Mouse (Mus musculus): ENCODE data around the gene Tmem102.

Gene Tmem102

DNA sequence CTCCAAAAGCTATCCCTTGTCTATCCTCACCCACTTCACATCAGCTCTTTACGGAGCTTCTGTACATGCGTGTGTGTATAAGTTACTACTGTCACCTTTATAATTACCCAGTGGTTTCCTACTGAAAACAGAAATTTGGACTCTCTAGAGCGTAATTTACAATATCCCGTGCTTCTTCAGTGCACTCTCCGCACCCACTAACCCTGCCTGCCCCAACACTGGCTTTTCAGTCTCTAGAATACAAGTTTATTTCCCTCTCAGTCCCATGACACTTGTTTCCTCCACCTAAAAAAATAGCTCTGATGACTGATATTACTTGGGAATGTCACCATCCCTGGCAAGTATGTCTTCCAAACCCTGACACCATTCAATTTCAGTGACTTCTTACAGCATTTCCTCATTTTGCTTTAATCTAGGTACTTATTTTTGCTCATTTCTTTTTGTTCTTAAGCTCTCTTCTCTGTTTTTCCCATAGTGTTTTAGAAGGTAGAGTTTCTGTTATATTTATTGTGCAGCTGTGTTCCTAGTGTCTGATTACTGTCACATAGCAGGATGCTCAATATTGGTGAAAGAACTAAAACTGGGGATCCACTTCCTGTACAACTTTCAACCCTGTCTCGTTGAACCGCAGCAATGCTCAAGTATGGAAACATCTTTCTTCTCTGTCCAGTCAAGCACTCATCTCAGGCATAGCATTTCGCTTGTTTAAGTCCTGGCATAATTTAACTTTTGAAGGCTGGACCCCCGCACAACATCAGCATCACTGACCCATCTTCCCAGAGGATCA lies 47.9 kb downstream of the Tmem102 start:
- no peak for DNase-seq (ENCODE audit: low read depth)

- peak; percentile 59 for DNase-seq (ENCODE audit: low read depth)
Measured at GRCm38 (mm10) chr11:69754701-69755100, 50.7 kb downstream of the Tmem102 start.

GRCm38 (mm10) chr11:69754233-69754632 lies 51.2 kb downstream of the Tmem102 start:
- DNase-seq (ENCODE audit: low read depth): no peak

Measured in c-Kit-positive CD71-negative TER-119-negative erythroid progenitor cells, embryonic 14.5 days (primary cell).